Mouse (Mus musculus) CH12.LX (cell line): Measurements from ENCODE around the gene 4933428G20Rik. TPM values are rescaled to one million over a fixed set of nuclear protein-coding genes. Genes with fewer than 3 reads are reported as not detected.

Experiments used
- DNase-seq: peaks from one replicate; pipeline ENCODE4 v3.0.0-alpha.2; 2013; ENCODE audit errors: extremely low read depth
- H3K27ac ChIP-seq: 2 replicates; pipeline ENCODE4 v1.5.1; 2012; ENCODE audit warnings: low read depth, mild to moderate bottlenecking, control low read depth, moderate library complexity; ENCODE audit not compliant: insufficient read depth
- H3K27me3 ChIP-seq: replicated peaks from 2 replicates; pipeline ENCODE3; 2012; ENCODE audit warnings: inconsistent platforms
- H3K36me3 ChIP-seq, 2 experiments: replicated peaks in 1 of 2; 2 replicates each; pipeline versions ENCODE3 to v1.6.1; 2012; ENCODE audit warnings: inconsistent platforms in 1 of 2, low read length in 1 of 2, mild to moderate bottlenecking in 1 of 2, mixed read lengths in 1 of 2, moderate library complexity in 1 of 2; ENCODE audit not compliant: control insufficient read depth in 1 of 2, insufficient read depth in 1 of 2
- H3K4me1 ChIP-seq, 2 experiments: 2 replicates each; pipeline ENCODE4 v1.6.1; 2012; ENCODE audit warnings: inconsistent platforms in 1 of 2, moderate library complexity in 1 of 2; ENCODE audit not compliant: insufficient read depth in 2 of 2, control insufficient read depth in 1 of 2
- H3K4me2 ChIP-seq: 2 replicates; pipeline ENCODE4 v1.6.1; 2012; ENCODE audit warnings: low read depth, mild to moderate bottlenecking, control low read depth; ENCODE audit not compliant: poor library complexity, insufficient read depth, severe bottlenecking
- H3K4me3 ChIP-seq, 3 experiments: fragments of 150-350 bp in 1 of 3; sonication (generic) in 1 of 3; replicated peaks in 1 of 3; 2 replicates each; pipeline versions ENCODE3 to v1.5.1; 2011 to 2012; ENCODE audit warnings: low read depth in 2 of 3, low read length in 2 of 3, mild to moderate bottlenecking in 2 of 3, moderate library complexity in 2 of 3, control low read depth in 1 of 3, improper control_type of control experiment in 1 of 3, inconsistent platforms in 1 of 3, mixed read lengths in 1 of 3; ENCODE audit not compliant: poor library complexity in 1 of 3
- H3K79me2 ChIP-seq: replicated peaks from 2 replicates; pipeline ENCODE4 v1.6.1; 2012; ENCODE audit warnings: mild to moderate bottlenecking, moderate library complexity; ENCODE audit not compliant: control insufficient read depth, poor library complexity, insufficient read depth, severe bottlenecking; ENCODE audit errors: extremely low read depth
- H3K9ac ChIP-seq: 2 replicates; pipeline ENCODE4 v1.6.1; 2012; ENCODE audit warnings: low read depth, mild to moderate bottlenecking, control low read depth, moderate library complexity; ENCODE audit not compliant: insufficient read depth
- H3K9me3 ChIP-seq: replicated peaks from 2 replicates; pipeline ENCODE3; 2012; ENCODE audit warnings: low read length, inconsistent platforms, mixed read lengths
- CHD1 ChIP-seq: IDR thresholded peaks from 2 replicates; pipeline ENCODE4 v1.6.1; 2012; ENCODE audit warnings: low read depth, low read length, improper control_type of control experiment, inconsistent platforms
- CHD2 ChIP-seq: IDR thresholded peaks from 2 replicates; pipeline ENCODE4 v1.6.1; 2011; ENCODE audit warnings: low read length, improper control_type of control experiment
- E2F4 ChIP-seq: IDR thresholded peaks from 2 replicates; pipeline ENCODE4 v1.6.1; 2011; ENCODE audit warnings: low read depth, low read length, improper control_type of control experiment; ENCODE audit not compliant: insufficient replicate concordance
- ETS1 ChIP-seq: conservative IDR thresholded peaks from 2 replicates; pipeline ENCODE4 v1.6.1; 2012; ENCODE audit warnings: low read depth, mild to moderate bottlenecking, inconsistent platforms, low read length, improper control_type of control experiment, moderate library complexity
- HCFC1 ChIP-seq: IDR thresholded peaks from 2 replicates; pipeline ENCODE4 v1.6.1; 2012; ENCODE audit warnings: low read depth, mild to moderate bottlenecking, inconsistent platforms, low read length, improper control_type of control experiment
- IRF4 ChIP-seq: IDR thresholded peaks from 2 replicates; pipeline ENCODE4 v1.6.1; 2014; ENCODE audit warnings: low read depth, mild to moderate bottlenecking, inconsistent platforms, low read length, improper control_type of control experiment
- MAFK ChIP-seq: IDR thresholded peaks from 2 replicates; pipeline ENCODE4 v1.6.1; 2011; ENCODE audit warnings: low read length, improper control_type of control experiment; ENCODE audit not compliant: insufficient replicate concordance
- RAD21 ChIP-seq: IDR thresholded peaks from 2 replicates; pipeline ENCODE4 v1.6.1; 2011; ENCODE audit warnings: low read depth, mild to moderate bottlenecking, low read length, improper control_type of control experiment, moderate library complexity
- SIN3A ChIP-seq: IDR thresholded peaks from 2 replicates; pipeline ENCODE4 v1.6.1; 2012; ENCODE audit warnings: low read length, improper control_type of control experiment, inconsistent platforms
- SMC3 ChIP-seq: IDR thresholded peaks from 2 replicates; pipeline ENCODE4 v1.6.1; 2011; ENCODE audit warnings: low read depth, low read length, improper control_type of control experiment
- TBP ChIP-seq: conservative IDR thresholded peaks from 2 replicates; pipeline ENCODE4 v1.6.1; 2011; ENCODE audit warnings: low read depth, low read length, improper control_type of control experiment
- TCF12 ChIP-seq: IDR thresholded peaks from 2 replicates; pipeline ENCODE4 v1.6.1; 2014; ENCODE audit warnings: low read depth, mild to moderate bottlenecking, inconsistent platforms, low read length, improper control_type of control experiment
- UBTF ChIP-seq: IDR thresholded peaks from 2 replicates; pipeline ENCODE4 v1.6.1; 2012; ENCODE audit warnings: low read depth, mild to moderate bottlenecking, inconsistent platforms, low read length, improper control_type of control experiment, moderate library complexity
- dilution Hi-C: fragments of 300-500 bp; cut with MboI; formaldehyde crosslinking; loops from 2 replicates; pipeline ENCODE4 v1.14.3; 2020; ENCODE audit warnings: low sequenced_read_pairs; ENCODE audit not compliant: extremely low pct_unique_long_range_greater_than_20kb, extremely low pct_ligation_motif_present
- in situ Hi-C: fragments of 300-500 bp; cut with MboI; formaldehyde crosslinking; loops from 3 replicates; pipeline ENCODE4 v1.14.3; 2019; ENCODE audit warnings: low sequenced_read_pairs, low pct_ligation_motif_present, low pct_unique_long_range_greater_than_20kb, mixed read lengths
- polyA plus RNA-seq: library from polyadenylated mRNA; unstranded; fragments of >175 nt; gene quantifications from 2 replicates; pipeline ENCODE4 v1.2.1, GENCODE M21; 2012; ENCODE audit warnings: low read depth; ENCODE audit not compliant: insufficient read length
- total RNA-seq, 2 experiments: library from RNA; depleted of rRNA; stranded (reverse); fragments of 300-350 nt in 1 of 2; fragments of >200 nt in 1 of 2; gene quantifications; 2 replicates each; pipeline ENCODE4 v1.2.3; 2012 to 2014

The 4933428G20Rik gene
- total and polyA plus RNA-seq, 3 experiments, result 0.17 to 0.50 TPM; not detected in 1

DNA sequence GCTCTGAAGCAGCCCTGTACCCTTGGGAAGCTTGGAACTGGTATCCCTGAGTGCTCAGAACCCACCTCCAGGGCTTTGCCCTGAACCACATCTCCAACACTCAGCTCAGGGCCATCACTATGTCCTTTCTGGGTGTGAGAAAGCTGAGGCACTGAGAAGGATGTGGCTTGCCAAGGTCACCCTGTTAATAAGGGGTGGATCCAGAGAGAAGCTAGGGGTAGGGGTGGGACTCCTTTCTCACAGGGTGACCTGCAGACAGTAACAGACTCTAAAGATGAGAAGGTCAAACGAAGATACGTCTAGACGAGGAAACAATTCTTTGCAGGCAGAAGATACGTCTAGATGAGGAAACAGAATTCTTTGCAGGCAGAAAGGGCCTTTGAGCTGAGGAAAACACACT, 2.7 kb upstream of the 4933428G20Rik start:
- no peak overlapping the region for H3K4me2 ChIP-seq
- in situ Hi-C loops, result no loop called here
- H3K9me3 ChIP-seq, result peaks cover 6% of the 10 kb centered on the region
- no peaks in the 10 kb centered on the region for H3K79me2 ChIP-seq
- H3K4me1 ChIP-seq, result peaks cover 3 to 28% of the 10 kb centered on the region in 2 experiments
- H3K27ac ChIP-seq, result no peak overlapping the region
- peaks cover 10 to 27% of the 10 kb centered on the region in 2 experiments for H3K36me3 ChIP-seq
- TF ChIP-seq SIN3A, result no peak
- no peak for TF ChIP-seq SMC3
- TF ChIP-seq CHD1, result no peak
- TF ChIP-seq UBTF, result no peak
- TF ChIP-seq CHD2, result no peak
- TF ChIP-seq E2F4, result no peak
- TF ChIP-seq RAD21, result no peak
- TF ChIP-seq TCF12, result no peak
- TF ChIP-seq IRF4, result no peak
- no peak for TF ChIP-seq HCFC1
- TF ChIP-seq ETS1, result no peak
- no peak for TF ChIP-seq MAFK
- no peak overlapping the region for H3K4me3 ChIP-seq
- DNase-seq, result no peak
- dilution Hi-C loops, result no loop called here
- H3K9ac ChIP-seq, result no peak overlapping the region
- no peaks in the 10 kb centered on the region for H3K27me3 ChIP-seq

DNA sequence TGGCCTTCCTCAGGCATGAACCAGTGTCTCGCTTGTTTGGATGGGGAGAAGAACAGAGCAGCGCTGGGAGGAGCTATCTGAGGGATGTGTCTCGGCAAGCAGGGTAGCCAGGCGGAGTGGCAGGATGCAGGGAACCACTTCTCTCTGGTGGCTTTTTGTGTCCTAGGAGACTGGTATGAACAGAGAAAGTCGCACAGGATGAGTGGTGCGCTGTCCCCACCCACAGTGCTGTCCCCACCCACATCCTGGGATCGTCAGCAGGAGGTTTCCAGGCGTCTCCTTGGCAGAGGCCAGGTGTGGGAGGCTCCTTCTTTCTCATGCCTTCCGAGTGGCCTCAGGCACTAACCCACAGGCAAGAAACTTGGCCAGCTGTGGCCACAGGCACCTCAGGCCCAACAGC, 2.2 kb upstream of the 4933428G20Rik start:
- H3K27ac ChIP-seq, result no peak overlapping the region
- dilution Hi-C loops (no loop called here), in situ Hi-C loops (no loop called here)
- H3K27me3 ChIP-seq, result no peaks in the 10 kb centered on the region
- no peak overlapping the region for H3K4me3 ChIP-seq
- no peaks in the 10 kb centered on the region for H3K79me2 ChIP-seq
- H3K4me1 ChIP-seq, result peaks cover 3 to 28% of the 10 kb centered on the region in 2 experiments
- peaks cover 6% of the 10 kb centered on the region for H3K9me3 ChIP-seq
- no peak overlapping the region for H3K4me2 ChIP-seq
- peaks cover 10 to 30% of the 10 kb centered on the region in 2 experiments for H3K36me3 ChIP-seq
- TF ChIP-seq TBP (no peak), RAD21 (no peak), UBTF (no peak), MAFK (no peak), ETS1 (no peak)
- H3K9ac ChIP-seq, result no peak overlapping the region
- no peak for DNase-seq
